Mouse (Mus musculus): ENCODE measurements around the gene Psmc1.

Gene Psmc1

DNA sequence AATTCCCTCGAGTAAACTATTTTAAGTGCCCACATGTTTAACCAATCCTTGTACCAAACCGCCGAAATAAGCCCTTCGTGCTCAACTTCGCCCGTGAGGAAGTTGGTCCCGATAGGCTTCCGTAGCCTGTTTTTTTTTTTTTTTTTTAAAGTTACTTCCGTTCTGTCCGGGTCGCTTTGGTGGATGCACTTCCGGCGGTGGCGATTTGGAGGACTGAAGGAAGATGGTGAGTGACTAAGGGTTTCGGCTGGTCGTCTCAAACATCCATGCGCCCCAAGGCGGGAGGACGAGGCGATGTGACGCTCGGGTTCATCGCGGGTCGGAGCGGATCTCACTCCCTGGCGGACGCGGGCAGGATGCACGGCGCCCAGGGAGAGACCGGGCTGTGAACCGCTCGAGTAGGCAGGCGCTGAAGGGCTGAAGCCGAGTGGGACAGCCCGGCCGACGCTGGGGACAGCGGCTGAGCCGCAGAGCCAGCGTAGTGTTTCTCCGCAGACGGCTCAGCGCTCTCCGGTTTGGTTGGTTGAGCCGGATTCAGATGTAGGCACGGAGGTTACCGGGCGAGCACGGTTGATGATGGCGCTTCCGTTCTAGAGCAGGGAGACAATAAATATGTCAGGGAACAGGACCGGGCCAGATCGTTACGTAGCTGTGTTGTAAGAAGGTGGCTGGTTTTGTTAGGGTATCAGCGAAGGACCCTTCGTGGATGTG, at the start of gene Psmc1:
Gene Psmc1, plus strand, starts transcription at position 169 of the 711 bp plus-strand sequence.
- DNase-seq (ENCODE audit: low read depth, low spot score) = peak; percentile 92

DNA sequence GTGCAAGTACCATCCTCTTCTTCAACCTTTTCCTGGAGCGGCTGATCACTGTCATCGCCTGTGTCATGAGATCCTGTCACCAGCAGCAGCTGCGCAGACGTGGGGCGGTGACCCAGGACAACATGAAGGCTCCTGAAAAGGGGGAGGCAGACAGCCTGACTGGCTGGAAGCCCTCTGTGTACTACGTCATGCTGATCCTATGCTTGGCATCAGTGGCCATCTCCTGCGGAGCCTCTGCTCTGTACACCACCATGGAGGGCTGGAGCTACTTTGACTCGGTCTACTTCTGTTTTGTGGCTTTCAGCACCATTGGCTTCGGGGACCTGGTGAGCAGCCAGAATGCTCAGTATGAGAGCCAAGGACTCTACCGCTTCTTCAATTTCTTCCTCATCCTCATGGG, 48.9 kb upstream of the Psmc1 start:
- no peak for DNase-seq (ENCODE audit: low read depth, low spot score)

DNA sequence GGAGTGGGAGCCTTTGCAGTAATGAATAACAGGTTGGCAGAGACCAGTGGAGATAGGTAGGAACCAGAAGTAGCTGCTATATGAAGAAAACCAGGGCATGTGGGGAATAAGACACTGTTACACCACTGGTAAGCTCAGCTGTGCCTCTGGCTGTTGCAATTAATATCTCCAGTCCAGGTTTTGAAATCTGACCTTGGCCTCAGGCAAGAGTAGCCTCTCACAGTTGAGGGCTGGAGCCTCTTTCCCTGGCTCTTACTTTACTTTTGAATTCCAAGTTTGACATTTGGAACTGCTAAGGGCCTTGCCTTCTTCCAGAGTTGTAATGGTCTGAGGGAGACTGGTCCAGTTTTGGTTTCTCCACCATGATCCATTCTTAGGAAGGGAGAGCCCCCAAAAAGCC, 48.1 kb upstream of the Psmc1 start:
- DNase-seq (ENCODE audit: low read depth, low spot score) = no peak

DNA sequence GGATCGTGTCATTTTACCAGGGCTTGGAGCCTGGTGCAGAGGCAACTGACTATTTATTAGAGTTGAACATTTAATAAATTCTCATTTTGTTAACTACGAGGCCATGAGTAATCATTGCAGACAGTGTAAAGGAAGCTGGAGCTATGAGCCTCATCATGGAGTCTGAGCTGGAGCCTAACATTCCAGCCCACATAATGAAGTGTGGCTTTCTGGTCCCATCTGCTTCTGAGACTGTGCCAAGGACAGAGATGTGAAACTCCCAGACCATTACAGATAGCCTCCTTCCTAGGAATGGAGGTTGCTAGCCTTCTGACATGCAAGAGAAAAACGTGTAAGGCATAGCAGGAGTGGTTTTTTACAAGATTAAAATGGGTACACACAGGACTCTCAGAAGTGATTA, 47.4 kb upstream of the Psmc1 start:
- no peak for DNase-seq (ENCODE audit: low read depth, low spot score)

DNA sequence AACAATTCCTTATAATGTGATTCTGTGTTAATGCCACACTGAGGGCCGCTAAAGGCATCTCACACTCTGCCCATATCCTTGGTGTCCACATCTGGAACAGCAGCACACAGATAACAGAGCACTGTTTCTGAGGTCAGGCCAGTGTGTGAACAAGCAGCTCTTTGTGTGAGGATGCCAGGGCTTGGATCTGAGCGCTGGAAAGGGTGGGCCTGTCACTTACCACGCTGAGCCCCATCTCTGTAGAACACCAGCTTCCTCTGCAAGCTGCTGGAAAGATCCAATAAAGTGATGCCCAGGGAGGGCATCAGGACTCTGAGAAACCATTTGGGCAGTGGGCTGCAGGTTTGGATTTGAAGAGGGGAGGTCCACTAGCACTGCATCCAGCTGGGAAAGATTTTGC, 44.8 kb upstream of the Psmc1 start:
- no peak for DNase-seq (ENCODE audit: low read depth, low spot score)

DNA sequence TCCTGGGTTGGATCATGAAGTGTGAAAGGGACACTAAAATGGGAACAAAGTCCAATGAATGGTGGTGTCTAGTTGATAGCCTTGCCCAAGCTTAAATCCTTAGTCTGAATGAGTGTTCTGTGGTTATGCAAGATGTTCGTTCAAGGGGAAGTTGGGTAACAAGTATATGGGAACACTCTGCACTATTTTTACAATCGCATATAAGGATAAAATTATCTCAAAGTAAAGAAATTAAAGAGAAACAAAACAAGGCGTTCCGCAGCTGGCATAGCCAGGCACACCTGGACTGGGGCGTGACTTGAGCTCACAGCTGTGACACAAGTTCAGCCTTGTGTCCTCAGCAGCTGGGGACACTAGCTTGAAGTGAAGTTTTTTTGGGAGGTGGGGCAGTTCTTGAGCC, 42.5 kb upstream of the Psmc1 start:
- DNase-seq (ENCODE audit: low read depth, low spot score) = no peak

DNA sequence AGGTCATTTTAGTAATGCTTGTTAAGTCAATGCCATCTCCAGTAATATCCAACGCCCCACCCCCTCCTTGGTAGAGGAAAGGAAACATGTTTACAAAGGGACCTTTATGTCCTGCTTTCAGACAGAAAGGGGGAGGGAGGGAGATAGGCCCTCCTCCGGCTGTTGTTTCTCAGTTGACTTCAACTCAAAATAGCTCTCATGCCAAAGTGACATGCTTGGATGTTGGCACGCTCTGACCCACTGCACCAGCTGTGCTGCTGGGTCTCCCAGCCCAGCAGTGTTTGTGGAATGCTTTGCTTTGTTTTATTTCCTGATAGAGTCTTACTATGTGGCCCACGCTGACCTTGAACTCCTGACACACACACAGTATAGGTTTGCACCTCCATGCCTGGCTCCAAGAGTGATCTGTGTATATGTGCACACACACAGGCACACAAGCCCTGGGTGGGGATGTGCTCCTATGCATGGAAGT, 36.7 kb upstream of the Psmc1 start:
- no peak for DNase-seq (ENCODE audit: low read depth, low spot score)

DNA sequence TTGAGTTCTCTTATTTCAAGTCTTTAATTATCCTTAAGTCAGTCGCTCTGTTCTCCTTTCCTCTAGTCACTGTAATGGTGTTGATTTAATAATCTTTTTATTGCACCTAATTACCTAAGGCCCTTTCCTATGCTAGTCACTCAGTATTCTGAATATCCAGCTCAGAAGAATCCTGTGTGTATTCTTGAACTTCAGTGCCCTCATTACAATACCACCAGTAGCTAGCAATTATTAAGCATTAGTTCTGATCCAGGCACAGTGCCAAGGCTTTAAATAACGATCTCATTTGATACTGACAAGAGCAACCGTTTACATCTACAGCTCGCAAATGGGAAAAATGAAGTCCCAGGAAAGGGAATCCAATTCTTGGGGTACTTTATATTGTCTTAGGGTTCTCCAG, 34.2 kb upstream of the Psmc1 start:
- no peak for DNase-seq (ENCODE audit: low read depth, low spot score)

DNA sequence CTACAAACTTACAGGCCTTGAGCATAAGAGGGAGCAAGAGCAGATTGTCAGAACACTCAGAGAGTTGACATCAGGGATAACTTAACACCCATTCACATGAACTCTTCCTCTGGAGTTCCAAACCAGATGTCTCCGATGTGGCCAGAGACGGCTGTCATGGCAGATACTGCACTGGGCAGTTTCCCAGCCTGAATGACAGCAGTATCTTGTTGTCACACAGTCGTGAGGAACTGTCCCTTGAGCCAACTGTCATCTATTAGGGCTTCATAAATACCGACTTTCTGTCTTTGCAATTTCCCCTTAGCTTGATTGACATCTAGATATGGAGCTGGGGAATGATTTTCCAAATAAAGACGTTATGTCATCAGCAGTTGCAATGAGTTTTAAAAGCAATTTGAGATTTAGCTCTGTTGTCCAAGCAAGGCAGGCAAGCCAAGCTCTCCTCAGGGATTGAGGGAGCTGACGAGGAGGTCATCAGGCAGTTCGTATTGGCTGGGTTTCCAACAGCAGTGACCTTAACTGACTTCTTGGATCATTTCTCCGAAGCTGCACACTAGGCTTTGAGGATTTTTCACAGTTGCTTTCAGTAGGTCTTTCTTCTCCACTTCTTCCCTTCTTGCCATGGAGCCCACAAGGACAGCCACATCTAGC, 30.2 kb upstream of the Psmc1 start:
- no peak for DNase-seq (ENCODE audit: low read depth, low spot score)

DNA sequence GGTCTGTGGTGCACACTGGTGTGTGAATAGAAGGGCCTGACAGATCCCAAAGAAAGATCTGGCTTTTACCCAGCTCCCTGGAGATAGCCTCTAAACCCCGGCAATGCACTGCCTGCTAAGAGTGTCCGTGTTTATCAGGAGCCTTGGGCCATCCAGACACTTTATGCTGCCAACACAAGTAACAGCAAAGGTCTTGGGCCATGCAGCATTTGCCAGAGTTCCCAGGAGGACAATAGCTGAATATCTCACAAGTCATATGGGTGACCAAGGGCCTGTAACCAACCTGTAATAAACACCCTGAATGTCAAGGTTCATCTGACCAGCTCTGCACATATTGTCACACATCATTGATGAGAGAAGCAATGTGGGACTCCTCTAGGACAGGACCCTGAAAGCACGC, 21.9 kb upstream of the Psmc1 start:
- DNase-seq (ENCODE audit: low read depth, low spot score) = no peak

DNA sequence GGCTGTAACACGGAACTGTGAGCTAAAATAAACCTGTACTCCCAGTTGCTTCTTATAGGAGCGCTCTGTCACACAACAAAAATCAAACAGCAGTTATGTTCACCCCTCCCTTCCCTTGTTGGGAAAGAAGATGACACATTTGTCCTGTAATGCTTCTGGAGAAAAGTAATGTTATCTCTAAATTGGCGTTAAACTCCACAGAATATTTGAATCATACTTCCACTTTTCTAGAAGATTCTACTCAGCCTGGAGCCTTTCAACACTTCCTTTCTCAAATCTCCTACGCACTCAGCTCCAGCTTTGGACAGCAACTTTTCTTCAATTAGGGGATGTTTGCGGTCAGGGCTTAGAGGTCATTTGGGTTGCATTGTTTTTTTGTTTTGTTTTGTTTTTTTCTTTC, 20.7 kb upstream of the Psmc1 start:
- DNase-seq (ENCODE audit: low read depth, low spot score) = no peak

DNA sequence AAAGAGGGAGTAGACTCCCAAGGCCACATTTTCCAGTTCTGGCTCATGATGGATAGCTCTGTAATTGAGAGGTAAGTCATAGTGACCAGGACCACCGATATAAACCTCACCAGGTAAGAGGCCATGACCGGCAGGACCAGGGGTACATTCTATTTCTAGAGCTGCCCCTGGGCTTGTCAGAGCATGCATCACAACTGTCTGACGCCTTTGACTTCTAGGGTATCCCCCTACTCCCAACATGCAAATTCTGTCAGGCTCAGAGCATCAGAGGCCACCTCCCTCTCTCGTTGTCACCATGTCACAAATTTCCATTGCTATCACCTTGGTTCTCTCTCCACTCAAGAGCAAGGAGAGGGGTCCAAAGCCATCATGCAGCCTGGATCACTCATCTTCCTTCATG, 19.2 kb upstream of the Psmc1 start:
- DNase-seq (ENCODE audit: low read depth, low spot score) = no peak

DNA sequence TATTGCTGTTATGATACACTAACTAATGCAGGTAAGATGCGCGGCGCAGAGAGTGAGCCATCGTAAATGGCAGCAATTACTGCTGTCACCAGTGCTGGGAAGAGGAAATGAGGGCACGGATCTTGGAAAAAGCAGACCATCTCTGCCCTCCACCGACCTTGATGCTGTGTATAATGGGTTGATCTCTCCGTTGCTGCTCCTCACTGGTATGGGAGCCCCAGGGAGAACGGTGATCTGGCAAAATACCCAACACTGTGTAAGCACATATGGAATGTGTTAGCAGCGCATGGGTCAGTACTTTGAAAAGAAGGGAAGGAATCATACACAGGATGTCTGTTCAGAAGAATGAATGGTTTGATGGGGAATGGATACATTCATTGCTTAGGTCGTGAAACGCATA, 16.9 kb upstream of the Psmc1 start:
- DNase-seq (ENCODE audit: low read depth, low spot score) = peak; percentile 34

DNA sequence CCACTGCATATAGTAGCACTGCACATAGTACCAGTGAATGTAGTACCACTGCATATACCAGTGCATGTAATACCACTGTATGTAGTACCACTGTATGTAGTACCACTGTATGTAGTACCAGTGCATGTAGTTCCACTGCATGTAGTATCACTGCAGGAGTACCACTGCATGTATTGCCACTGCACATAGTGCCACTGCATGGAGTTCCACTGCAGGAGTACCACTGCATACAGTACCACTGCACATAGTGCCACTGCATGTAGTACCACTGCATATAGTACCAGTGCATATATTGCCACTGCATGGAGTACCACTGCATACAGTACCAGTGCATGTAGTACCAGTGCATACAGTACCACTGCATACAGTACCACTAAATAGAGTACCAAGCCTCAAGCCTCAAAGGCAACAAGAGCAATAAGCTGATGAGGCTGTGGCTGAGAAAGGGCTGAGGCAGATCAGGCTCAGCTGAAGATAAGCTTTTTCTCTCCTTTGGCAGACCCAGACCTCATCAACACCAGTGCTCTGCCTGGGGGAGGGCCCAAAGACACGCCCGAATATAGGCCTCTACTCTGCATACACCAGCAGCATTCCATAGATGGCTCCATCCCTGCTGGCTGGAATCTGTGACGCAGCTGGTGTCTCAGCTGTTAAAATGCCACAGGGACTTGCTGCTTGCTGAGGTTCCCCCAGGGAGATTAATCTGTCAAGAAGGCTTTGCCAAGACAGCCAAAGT, 9.8 kb upstream of the Psmc1 start:
- no peak for DNase-seq (ENCODE audit: low read depth, low spot score)

DNA sequence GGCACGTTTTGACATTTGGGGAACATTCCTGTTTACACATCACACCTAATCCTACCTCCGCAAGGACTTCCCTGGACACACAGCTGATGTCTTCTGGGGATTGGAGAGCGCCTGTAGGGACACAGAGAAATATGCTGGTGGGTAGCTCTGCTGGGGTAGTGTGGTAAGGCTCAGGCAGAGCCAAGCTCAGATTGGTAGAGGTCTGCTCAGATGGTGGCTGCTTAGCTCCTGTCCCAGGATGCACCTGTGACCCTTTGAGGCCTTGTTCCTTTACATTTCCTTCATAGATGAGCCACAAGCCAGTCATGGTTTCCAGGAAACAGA, 9.3 kb upstream of the Psmc1 start:
- no peak for DNase-seq (ENCODE audit: low read depth, low spot score)

DNA sequence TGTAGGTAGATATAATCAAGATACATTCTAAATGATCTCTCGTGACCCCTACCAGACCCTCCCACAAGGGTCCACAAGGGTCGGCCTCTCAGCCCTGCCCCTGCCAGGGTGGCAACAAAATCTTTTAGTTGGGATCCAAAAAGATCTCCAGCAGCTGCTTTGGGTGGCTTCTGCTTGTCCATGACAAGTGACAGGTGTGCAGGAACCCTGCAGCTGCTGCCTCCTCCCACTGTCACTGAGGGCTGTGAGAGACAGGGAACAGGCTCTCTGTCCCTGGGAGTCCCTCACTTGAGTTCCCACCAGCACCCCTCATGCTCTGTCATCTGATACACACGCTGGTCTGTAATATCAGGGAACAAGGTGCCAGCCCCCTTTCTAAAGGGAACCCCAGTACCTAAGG, 8.3 kb upstream of the Psmc1 start:
- DNase-seq (ENCODE audit: low read depth, low spot score) = no peak

DNA sequence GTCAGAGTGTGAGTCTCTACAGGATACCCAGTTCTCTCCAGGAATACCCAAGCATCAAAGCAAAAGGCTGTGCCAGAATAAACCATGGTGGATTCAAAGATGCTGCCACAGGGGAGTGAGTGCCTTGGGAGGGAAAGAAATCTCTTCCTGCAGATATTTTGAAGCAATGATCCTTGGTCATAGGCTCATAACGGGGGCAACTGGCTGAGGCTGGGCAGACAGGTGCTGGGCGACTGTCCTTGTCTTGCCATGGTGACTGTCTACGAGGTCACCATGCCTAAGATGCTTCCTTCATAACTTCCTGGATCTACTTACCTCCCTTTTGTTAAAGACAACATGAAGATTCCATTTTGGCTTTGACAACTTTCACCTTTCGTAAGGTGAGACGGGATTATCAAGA, 5.4 kb upstream of the Psmc1 start:
- no peak for DNase-seq (ENCODE audit: low read depth, low spot score)

DNA sequence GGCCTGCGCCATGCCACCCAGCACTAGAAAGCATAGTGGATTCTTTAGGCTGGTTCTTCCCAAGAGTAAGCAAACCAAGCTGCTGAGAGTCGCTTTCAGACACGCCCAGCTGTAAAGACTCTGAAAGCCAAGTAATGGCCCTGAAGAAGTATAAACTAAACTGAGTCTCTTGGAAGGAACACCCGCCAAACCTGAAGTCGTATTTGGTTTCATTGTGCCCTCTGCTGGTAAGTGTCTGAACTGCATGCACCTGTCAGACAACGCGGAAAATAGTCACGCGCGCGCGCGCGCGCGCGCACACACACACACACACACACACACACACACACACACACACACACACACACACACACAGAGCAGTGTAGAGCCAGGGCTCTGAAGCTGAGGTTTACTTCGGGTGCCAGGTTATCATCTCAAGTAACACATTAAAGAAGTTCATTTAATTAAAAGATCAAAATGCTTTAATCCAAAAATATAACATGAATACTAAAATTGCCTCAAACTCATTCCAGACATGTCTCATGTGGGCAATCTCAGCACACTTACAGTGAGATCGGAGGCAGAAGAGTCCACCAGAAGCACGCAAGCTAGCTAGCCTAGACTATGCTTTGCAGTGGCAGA, 3.6 kb upstream of the Psmc1 start:
- DNase-seq (ENCODE audit: low read depth, low spot score) = peak; percentile 81

DNA sequence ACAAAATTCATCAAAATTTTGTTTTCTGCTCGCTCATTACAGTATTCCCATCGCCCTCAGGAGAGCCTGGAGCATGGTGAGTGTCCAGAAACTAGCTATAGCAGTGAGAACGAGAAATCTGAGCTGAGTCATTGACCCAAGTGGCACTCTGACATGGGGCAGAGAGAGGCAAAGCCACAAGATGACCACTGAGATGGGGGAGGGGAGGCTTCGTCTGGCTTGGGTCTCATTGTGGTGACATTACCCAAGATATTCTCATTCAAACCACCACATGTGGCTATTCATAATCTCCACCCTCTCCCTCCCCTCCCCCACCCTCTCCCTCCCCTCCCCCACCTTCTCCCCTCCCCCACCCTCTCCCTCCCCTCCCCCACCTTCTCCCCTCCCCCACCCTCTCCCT, 2.5 kb upstream of the Psmc1 start:
- peak; percentile 29 for DNase-seq (ENCODE audit: low read depth, low spot score)

DNA sequence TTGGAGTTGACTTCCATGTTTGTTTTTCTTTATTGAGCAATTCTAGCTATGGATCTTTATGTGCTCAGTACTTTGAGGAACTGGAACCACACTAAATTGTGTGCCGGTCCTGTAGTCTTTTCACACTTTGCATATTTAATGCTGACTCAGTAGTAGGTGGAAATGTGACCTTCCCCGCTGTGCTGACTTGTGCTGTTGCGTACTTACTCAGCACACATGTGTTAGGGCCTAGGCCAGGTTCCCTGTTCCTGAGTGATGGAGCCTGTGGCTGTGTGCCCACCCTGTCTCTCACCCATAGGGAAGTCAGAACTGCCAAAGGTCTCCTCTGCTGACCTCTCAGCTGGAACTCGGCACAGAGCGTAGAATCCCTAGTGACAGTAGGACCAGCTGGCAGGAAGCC, 6.0 kb downstream of the Psmc1 start:
- DNase-seq (ENCODE audit: low read depth, low spot score) = no peak

DNA sequence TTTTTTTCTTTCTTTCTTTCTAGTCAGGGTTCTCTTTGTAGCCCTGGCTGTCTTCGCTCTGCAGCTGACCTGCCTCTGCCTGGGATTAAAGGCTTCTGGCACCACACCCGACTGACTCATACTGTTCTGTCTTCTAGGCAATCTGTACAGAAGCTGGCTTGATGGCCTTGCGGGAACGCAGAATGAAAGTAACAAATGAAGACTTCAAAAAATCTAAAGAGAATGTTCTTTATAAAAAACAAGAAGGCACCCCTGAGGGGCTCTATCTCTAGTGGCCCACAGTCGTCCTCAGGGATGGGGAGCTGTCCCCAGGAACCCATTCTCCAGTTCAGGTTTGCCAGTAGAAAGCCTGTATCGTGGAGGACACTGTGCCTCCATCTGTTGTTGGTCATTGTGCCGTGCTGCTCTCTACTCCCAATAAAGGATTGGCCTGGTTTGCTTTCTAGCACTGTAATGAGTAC, 13.0 kb downstream of the Psmc1 start:
- DNase-seq (ENCODE audit: low read depth, low spot score) = peak; percentile 72

DNA sequence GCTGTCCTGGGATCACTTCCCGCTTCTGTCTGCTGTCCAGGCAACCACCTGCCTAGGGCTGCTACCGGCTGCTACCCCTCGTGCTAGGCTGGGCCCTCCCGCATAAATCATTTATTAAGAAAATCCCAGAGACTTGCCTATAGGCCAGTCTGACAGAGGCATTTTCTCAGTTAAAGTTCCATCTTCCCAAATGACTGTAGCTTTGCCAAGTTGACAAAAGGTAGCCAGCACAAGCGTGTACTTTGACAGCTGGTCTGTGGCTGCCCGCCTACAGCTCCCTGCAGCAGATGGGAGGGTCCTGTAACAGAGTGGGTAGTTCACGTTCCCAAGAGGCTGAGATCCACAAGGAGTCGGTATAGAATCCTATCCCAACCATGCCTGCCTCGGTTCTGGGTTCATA, 13.5 kb downstream of the Psmc1 start:
- DNase-seq (ENCODE audit: low read depth, low spot score) = no peak

Measured in 3T3-L1 (cell line).